Mouse (Mus musculus): Measurements from ENCODE around the gene Nfkbie. TPM values are rescaled to one million over a fixed set of nuclear protein-coding genes. Genes with fewer than 3 reads are reported as not detected.

Nfkbie gene
- total and polyA plus RNA-seq, 2 experiments from 2014 or later = 1.2 to 1.7 TPM

GRCm38 (mm10) chr17:45551249-45551796 is 4.2 kb upstream of the Nfkbie start:
- Histone ChIP-seq H3K4me3 (ENCODE audit: low read depth, low read length) (no peak overlapping the region), H3K36me3 (replicated peaks; ENCODE audit: control insufficient read depth, insufficient read depth, low read length) (no peaks in the 10 kb centered on the region), H3K4me2 (ENCODE audit: low read depth, low read length) (no peak overlapping the region), H3K4me1 (ENCODE audit: control insufficient read depth, insufficient read depth) (peaks cover 16% of the 10 kb centered on the region; the same call in 1 of the 2 replicates), H3K27me3 (ENCODE audit: control insufficient read depth, insufficient read depth, low read length) (peaks cover 52% of the 10 kb centered on the region), H3K27ac (ENCODE audit: low read depth) (no peak overlapping the region), H3K9me3 (replicated peaks; ENCODE audit: control insufficient read depth, low read length) (no peaks in the 10 kb centered on the region), H3K9ac (replicated peaks; ENCODE audit: low read depth, low read length) (no peak overlapping the region)
- ATAC-seq (ENCODE audit: insufficient read depth, low read depth) (no peak), DNase-seq (ENCODE audit: low spot score) (no peak)
- 63% methylated on average over 7 of the region's 7 CpGs for WGBS
- TF ChIP-seq CTCF (IDR thresholded peaks at IDR 0.05; ENCODE audit: low read depth) = no peak
- TF ChIP-seq EP300 (IDR thresholded peaks at IDR 0.05; ENCODE audit: low read depth) = no peak

DNA sequence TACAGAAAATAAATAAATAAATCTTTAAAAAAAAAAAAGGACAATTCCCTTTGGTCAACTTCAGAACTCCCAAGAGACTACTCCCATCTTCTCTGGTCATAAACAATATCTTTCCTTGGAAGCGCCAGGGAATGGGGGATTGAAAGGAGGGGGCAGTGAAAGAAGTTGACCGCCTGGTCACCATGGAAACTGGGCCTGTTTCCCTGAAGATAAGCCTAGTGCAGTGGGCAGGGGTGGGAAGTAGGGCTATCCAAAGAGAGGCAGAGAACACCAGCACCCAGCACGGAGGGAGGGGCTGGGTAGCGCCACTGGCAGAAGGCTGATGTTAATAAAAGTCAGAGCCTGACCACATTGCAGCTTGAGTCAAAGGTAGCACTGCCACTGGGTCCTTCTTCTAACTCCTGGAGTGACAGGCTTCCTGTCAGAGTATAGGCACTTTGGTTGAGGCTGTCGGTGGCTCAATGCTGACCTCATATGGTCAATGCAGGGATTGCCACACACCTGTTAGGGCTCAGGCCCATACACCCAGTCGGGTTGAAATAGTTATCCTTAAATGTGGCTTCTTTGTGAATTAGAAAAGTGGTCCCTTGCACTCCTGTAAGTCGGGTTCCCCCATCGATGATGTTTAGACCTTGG is 3.6 kb upstream of the Nfkbie start:
- H3K4me1 ChIP-seq (ENCODE audit: control insufficient read depth, insufficient read depth) = peaks cover 16% of the 10 kb centered on the region; the same call in 1 of the 2 replicates
- no peak for TF ChIP-seq EP300 (IDR thresholded peaks at IDR 0.05; ENCODE audit: low read depth)
- TF ChIP-seq CTCF (IDR thresholded peaks at IDR 0.05; ENCODE audit: low read depth) = peak; percentile 88
- 4% methylated on average over 8 of the region's 8 CpGs for WGBS
- ATAC-seq (ENCODE audit: insufficient read depth, low read depth) = peak; percentile 52; the same call in 1 of the 2 replicates
- H3K27ac ChIP-seq (ENCODE audit: low read depth) = no peak overlapping the region
- H3K4me3 ChIP-seq (ENCODE audit: low read depth, low read length) = no peak overlapping the region
- no peak overlapping the region for H3K9ac ChIP-seq (replicated peaks; ENCODE audit: low read depth, low read length)
- peaks cover 52% of the 10 kb centered on the region for H3K27me3 ChIP-seq (ENCODE audit: control insufficient read depth, insufficient read depth, low read length)
- H3K9me3 ChIP-seq (replicated peaks; ENCODE audit: control insufficient read depth, low read length) = no peaks in the 10 kb centered on the region
- no peak overlapping the region for H3K4me2 ChIP-seq (ENCODE audit: low read depth, low read length)
- peak; percentile 68 for DNase-seq (ENCODE audit: low spot score)
- no peaks in the 10 kb centered on the region for H3K36me3 ChIP-seq (replicated peaks; ENCODE audit: control insufficient read depth, insufficient read depth, low read length)

GRCm38 (mm10) chr17:45553065-45553464 is 2.4 kb upstream of the Nfkbie start:
- Histone ChIP-seq H3K36me3 (replicated peaks; ENCODE audit: control insufficient read depth, insufficient read depth, low read length) (no peaks in the 10 kb centered on the region), H3K4me2 (ENCODE audit: low read depth, low read length) (no peak overlapping the region), H3K9ac (replicated peaks; ENCODE audit: low read depth, low read length) (no peak overlapping the region), H3K4me1 (ENCODE audit: control insufficient read depth, insufficient read depth) (peaks cover 16% of the 10 kb centered on the region; the same call in 1 of the 2 replicates), H3K27me3 (ENCODE audit: control insufficient read depth, insufficient read depth, low read length) (peaks cover 46% of the 10 kb centered on the region), H3K9me3 (replicated peaks; ENCODE audit: control insufficient read depth, low read length) (no peaks in the 10 kb centered on the region), H3K27ac (ENCODE audit: low read depth) (no peak overlapping the region), H3K4me3 (ENCODE audit: low read depth, low read length) (no peak overlapping the region)
- ATAC-seq (ENCODE audit: insufficient read depth, low read depth) (no peak), DNase-seq (ENCODE audit: low spot score) (no peak)
- TF ChIP-seq CTCF (IDR thresholded peaks at IDR 0.05; ENCODE audit: low read depth) = no peak
- WGBS = 68% methylated on average over 3 of the region's 3 CpGs

DNA sequence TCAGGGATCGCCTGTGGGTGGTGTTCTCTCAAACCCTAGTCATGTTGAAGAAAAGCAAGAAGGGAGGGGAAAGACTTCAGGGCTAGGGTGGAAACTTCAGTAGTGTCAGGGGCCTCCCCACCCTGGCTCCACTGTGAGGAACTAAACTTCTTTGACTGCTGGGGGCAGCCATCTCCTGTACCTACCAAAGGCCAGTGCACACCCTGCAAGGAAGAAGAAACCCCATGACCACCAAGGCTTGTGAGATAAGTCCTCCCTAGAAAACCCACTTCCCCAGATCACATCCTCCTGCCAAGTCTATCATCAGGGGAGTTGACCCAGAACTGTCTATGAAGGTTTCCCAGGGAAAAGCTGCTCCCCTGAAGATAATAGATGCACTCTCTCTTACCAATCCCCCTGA is 1.1 kb upstream of the Nfkbie start:
- TF ChIP-seq CTCF (IDR thresholded peaks at IDR 0.05; ENCODE audit: low read depth) = no peak
- no peak for DNase-seq (ENCODE audit: low spot score)
- Histone ChIP-seq H3K4me1 (ENCODE audit: control insufficient read depth, insufficient read depth) (peaks cover 9% of the 10 kb centered on the region; the same call in 1 of the 2 replicates), H3K36me3 (replicated peaks; ENCODE audit: control insufficient read depth, insufficient read depth, low read length) (no peaks in the 10 kb centered on the region), H3K4me3 (ENCODE audit: low read depth, low read length) (no peak overlapping the region), H3K27ac (ENCODE audit: low read depth) (no peak overlapping the region), H3K27me3 (ENCODE audit: control insufficient read depth, insufficient read depth, low read length) (peaks cover 32% of the 10 kb centered on the region), H3K9ac (replicated peaks; ENCODE audit: low read depth, low read length) (no peak overlapping the region), H3K9me3 (replicated peaks; ENCODE audit: control insufficient read depth, low read length) (no peaks in the 10 kb centered on the region), H3K4me2 (ENCODE audit: low read depth, low read length) (no peak overlapping the region)
- 32% methylated on average over 1 of the region's 1 CpGs for WGBS
- ATAC-seq (ENCODE audit: insufficient read depth, low read depth) = no peak

GRCm38 (mm10) chr17:45556107-45556489 is 595 bp downstream of the Nfkbie start:
- H3K27me3 ChIP-seq (ENCODE audit: control insufficient read depth, insufficient read depth, low read length) = peaks cover 17% of the 10 kb centered on the region
- peak overlapping the region; percentile 51 for H3K9ac ChIP-seq (replicated peaks; ENCODE audit: low read depth, low read length)
- no peak overlapping the region for H3K27ac ChIP-seq (ENCODE audit: low read depth)
- DNase-seq (ENCODE audit: low spot score) (no peak), ATAC-seq (ENCODE audit: insufficient read depth, low read depth) (no peak)
- H3K4me1 ChIP-seq (ENCODE audit: control insufficient read depth, insufficient read depth) = peaks cover 5% of the 10 kb centered on the region; the same call in 1 of the 2 replicates
- H3K9me3 ChIP-seq (replicated peaks; ENCODE audit: control insufficient read depth, low read length) = no peaks in the 10 kb centered on the region
- TF ChIP-seq CTCF (IDR thresholded peaks at IDR 0.05; ENCODE audit: low read depth) = no peak
- no peak for TF ChIP-seq EP300 (IDR thresholded peaks at IDR 0.05; ENCODE audit: low read depth)
- H3K4me3 ChIP-seq (ENCODE audit: low read depth, low read length) = peak overlapping the region; percentile 71
- no peaks in the 10 kb centered on the region for H3K36me3 ChIP-seq (replicated peaks; ENCODE audit: control insufficient read depth, insufficient read depth, low read length)
- peak overlapping the region; percentile 93 for H3K4me2 ChIP-seq (ENCODE audit: low read depth, low read length)
- WGBS = 2% methylated on average over 14 of the region's 14 CpGs
